Mouse (Mus musculus): ENCODE measurements around the gene Zbtb20.

DNA sequence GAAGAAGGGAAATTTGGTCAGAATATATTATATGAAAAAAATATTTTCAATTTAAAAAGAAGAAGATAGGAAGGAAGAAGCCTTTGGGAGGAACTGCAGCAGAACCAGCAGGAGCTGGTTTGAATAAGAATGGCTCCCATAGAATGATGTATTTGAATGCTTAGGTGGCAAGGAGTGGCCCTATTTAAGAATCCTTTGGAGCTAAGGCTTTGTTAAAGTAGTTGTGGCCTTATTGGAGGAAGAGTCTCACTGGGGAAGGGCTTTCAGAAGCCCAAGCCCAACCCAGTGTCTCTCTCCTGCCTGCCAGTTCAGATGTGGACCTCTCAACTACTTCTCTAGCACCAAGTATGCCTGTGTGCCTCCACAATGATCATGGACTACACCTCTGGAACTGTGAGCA, 731.4 kb downstream of the Zbtb20 start:
- no peak for TF ChIP-seq MAX (IDR thresholded peaks at IDR 0.05)
- TF ChIP-seq CTCF (IDR thresholded peaks at IDR 0.05; ENCODE audit: control insufficient read depth, insufficient read depth, insufficient read length): no peak

Measured in C2C12 (cell line).